ENCODE assay signal across 11 mouse cellular contexts in the genomic region with DNA sequence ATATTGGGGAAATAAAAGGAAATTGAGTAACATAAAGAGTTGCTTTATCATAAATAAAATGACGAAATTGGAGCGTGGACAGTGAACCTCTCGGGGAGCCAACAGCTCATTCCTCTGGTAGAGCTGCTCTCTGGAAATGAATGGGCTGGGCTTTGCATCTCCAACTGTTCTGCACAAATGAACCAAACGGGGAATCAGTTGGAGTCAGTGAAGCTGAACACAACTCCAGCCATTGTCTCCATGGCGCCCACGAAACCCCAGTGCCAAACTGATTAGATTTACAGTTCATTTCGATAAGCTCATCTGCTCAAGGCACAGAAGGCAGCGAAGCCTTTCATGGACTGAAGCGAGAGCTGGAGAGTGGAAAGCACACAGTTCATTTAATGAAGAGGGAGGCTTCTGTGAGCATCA. TPM values are rescaled to one million over a fixed set of nuclear protein-coding genes. Genes with fewer than 3 reads are reported as not detected.
DNase-seq lines count a peak whose midpoint lies in the region; ATAC-seq lines count a peak whose summit lies in the region.
"Had no signal": no experiment of that assay in that cellular context is flagged by ENCODE, and none has a peak within 500 bp of the region (broad histone marks: within the 10 kb centered on the region; RNA-seq: fewer than 3 reads in every experiment).

No protein-coding gene starts in this region.

- H3K4me2 ChIP-seq in forebrain, embryonic 13.5 days = peak overlapping the region; percentile 45
- H3K4me2 ChIP-seq in neural tube, embryonic 13.5 days = peak overlapping the region; percentile 40

- H3K36me3 ChIP-seq in forebrain, embryonic 13.5 days (ENCODE audit: poor library complexity, severe bottlenecking) = no peaks in the 10 kb centered on the region
- H3K36me3 ChIP-seq in neural tube, embryonic 13.5 days = no peaks in the 10 kb centered on the region
- H3K36me3 ChIP-seq: limb, embryonic 10.5 days had no signal

- peak overlapping the region; percentile 12; the same call in 1 of the 2 replicates for H3K4me3 ChIP-seq in forebrain, embryonic 13.5 days
- no peak overlapping the region for H3K4me3 ChIP-seq in neural tube, embryonic 13.5 days
- H3K4me3 ChIP-seq: limb, embryonic 10.5 days had no signal

- peak; percentile 52 for DNase-seq in left cerebral cortex, postnatal 4 days
- DNase-seq in left cerebral cortex, adult 8-10 months (ENCODE audit: low spot score in 2 of 2) = no peak
- DNase-seq in layer of hippocampus, adult 9-10 months (ENCODE audit: low spot score) = peak; percentile 35
- no peak for DNase-seq in liver
- no peak for DNase-seq in kidney, postnatal 36 days
- DNase-seq: adrenal gland, adult 2 months; thymus, postnatal 36 days had no signal

- no peak for ATAC-seq in forebrain, embryonic 13.5 days
- ATAC-seq in neural tube, embryonic 13.5 days (ENCODE audit: low read depth) = peak; percentile 86
- no peak for ATAC-seq in activated CD4-positive, CD25-positive, alpha-beta regulatory T cell, adult 4 months

- WGBS in forebrain, embryonic 13.5 days = 12% methylated on average over 9 of the region's 9 CpGs
- WGBS in neural tube, embryonic 13.5 days = 16% methylated on average over 9 of the region's 9 CpGs

- H3K9me3 ChIP-seq in forebrain, embryonic 13.5 days (replicated peaks) = no peaks in the 10 kb centered on the region
- no peaks in the 10 kb centered on the region for H3K9me3 ChIP-seq in neural tube, embryonic 13.5 days
- H3K9me3 ChIP-seq: limb, embryonic 10.5 days had no signal

- intact Hi-C loops in left cerebral cortex, postnatal 4 days (cut with DNase I) = no loop called here

- peaks cover 19% of the 10 kb centered on the region for H3K4me1 ChIP-seq in forebrain, embryonic 13.5 days
- H3K4me1 ChIP-seq in neural tube, embryonic 13.5 days (replicated peaks) = peaks cover 19% of the 10 kb centered on the region

- peak overlapping the region; percentile 12; the same call in 1 of the 2 replicates for H3K9ac ChIP-seq in forebrain, embryonic 13.5 days
- H3K9ac ChIP-seq in neural tube, embryonic 13.5 days = peak overlapping the region; percentile 49; the same call in 1 of the 2 replicates

- peak overlapping the region; percentile 25; the same call in 1 of the 2 replicates for H3K27ac ChIP-seq in forebrain, embryonic 13.5 days
- peak overlapping the region; percentile 64 for H3K27ac ChIP-seq in neural tube, embryonic 13.5 days (replicated peaks)
- H3K27ac ChIP-seq: limb, embryonic 10.5 days had no signal

- H3K27me3 ChIP-seq in forebrain, embryonic 13.5 days = no peaks in the 10 kb centered on the region
- H3K27me3 ChIP-seq in neural tube, embryonic 13.5 days = no peaks in the 10 kb centered on the region

RNA-seq across cellular contexts. Expression of gene Itga6, which starts 29.8 kb away (rescaled TPM):
- total RNA-seq in left cerebral cortex, postnatal 4 days (2021) = 10 to 100 TPM; 27.3 to 32.0 TPM
- 10 to 100 TPM; 25.3 to 30.3 (median 28.1) TPM for total RNA-seq in left cerebral cortex, adult 8-10 months (2022)
- polyA plus RNA-seq in forebrain, embryonic 13.5 days (2015; fragmentation: Nextera tagmentation; extraction: Ambion mirVana) = 31.1 and 32.0 TPM in 2 replicates
- 24.6 and 26.3 TPM in 2 replicates for polyA plus RNA-seq in neural tube, embryonic 13.5 days (2015; fragmentation: Nextera tagmentation; extraction: Ambion mirVana)
- 10 to 100 TPM; 43.6 to 60.4 TPM for polyA plus RNA-seq in activated CD4-positive, CD25-positive, alpha-beta regulatory T cell, adult 4 months (2017; shearing (Covaris generic))

Comparison
In these comparisons a context has a peak if more than half of its experiments do, and no peak if none do; other contexts are left out.
1. DNase-seq: peak in left cerebral cortex, postnatal 4 days (single experiment) and layer of hippocampus, adult 9-10 months (single experiment); none in left cerebral cortex, adult 8-10 months (0 of 2), liver (single experiment) and kidney, postnatal 36 days (0 of 2).